Mouse (Mus musculus): ENCODE results near the gene Epor.
A peak's percentile ranks its signal among the peaks of the same experiment; 100 is the strongest.

Epor gene

GRCm38 (mm10) chr9:21963417-21963816 lies at the start of gene Epor:
TSS of gene Epor (minus strand) at chr9:21963506.
- DNase-seq (ENCODE audit: low read depth, low spot score), result no peak
- Histone ChIP-seq H3K36me3 (ENCODE audit: control insufficient read depth, insufficient read depth, low read length, poor library complexity, severe bottlenecking) (no peaks in the 10 kb centered on the region), H3K27me3 (ENCODE audit: control insufficient read depth, insufficient read depth, low read length, poor library complexity, severe bottlenecking) (no peaks in the 10 kb centered on the region)

GRCm38 (mm10) chr9:22012731-22013130 lies 49.4 kb upstream of the Epor start:
- DNase-seq (ENCODE audit: low read depth, low spot score), result no peak
- Histone ChIP-seq H3K27me3 (ENCODE audit: control insufficient read depth, insufficient read depth, low read length, poor library complexity, severe bottlenecking) (no peaks in the 10 kb centered on the region), H3K36me3 (ENCODE audit: control insufficient read depth, insufficient read depth, low read length, poor library complexity, severe bottlenecking) (peaks cover 7% of the 10 kb centered on the region; the same call in 1 of the 2 replicates)

DNA sequence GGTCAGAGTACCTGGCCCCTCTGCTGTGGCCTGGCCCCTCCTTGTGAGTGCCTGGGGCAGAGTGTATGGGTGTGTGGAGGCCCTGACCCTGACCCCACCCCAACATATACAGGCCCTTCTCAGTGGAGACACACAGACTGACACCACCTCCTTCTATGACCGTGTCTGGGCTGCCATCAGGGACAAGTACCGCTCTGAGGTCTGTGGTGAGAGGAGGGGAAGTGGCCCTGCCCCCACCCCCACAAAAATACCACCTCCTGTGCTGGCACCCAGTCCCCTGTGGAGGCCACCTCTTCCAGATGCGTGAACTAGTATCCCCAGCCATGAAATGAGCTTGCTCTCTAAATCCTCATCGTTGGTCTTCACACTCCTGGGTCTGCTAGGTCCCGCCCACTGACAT lies 47.7 kb upstream of the Epor start:
- DNase-seq (ENCODE audit: low read depth, low spot score), result no peak
- H3K27me3 ChIP-seq (ENCODE audit: control insufficient read depth, insufficient read depth, low read length, poor library complexity, severe bottlenecking), result no peaks in the 10 kb centered on the region
- H3K36me3 ChIP-seq (ENCODE audit: control insufficient read depth, insufficient read depth, low read length, poor library complexity, severe bottlenecking), result peaks cover 9% of the 10 kb centered on the region

DNA sequence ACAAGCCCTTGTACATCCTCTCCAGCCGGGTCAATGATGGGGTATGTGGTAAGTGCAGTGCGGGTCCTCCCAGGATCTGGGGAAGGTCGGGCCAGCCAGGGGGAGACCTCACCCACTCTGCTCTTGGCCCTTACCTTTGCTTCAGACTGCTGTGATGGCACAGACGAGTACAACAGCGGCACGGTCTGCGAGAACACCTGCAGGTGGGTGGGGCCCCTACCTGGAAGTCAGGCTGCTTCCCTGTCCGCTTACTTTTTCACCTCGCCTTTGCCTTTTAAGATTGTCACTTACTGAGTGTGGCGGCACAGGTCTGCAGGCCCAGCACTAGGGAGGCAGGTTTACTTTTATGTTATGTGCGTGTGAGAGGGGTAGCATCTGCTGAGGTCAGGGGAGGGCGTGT lies 41.2 kb upstream of the Epor start:
- peaks cover 5% of the 10 kb centered on the region for H3K36me3 ChIP-seq (ENCODE audit: control insufficient read depth, insufficient read depth, low read length, poor library complexity, severe bottlenecking)
- no peaks in the 10 kb centered on the region for H3K27me3 ChIP-seq (ENCODE audit: control insufficient read depth, insufficient read depth, low read length, poor library complexity, severe bottlenecking)
- DNase-seq (ENCODE audit: low read depth, low spot score), result no peak

DNA sequence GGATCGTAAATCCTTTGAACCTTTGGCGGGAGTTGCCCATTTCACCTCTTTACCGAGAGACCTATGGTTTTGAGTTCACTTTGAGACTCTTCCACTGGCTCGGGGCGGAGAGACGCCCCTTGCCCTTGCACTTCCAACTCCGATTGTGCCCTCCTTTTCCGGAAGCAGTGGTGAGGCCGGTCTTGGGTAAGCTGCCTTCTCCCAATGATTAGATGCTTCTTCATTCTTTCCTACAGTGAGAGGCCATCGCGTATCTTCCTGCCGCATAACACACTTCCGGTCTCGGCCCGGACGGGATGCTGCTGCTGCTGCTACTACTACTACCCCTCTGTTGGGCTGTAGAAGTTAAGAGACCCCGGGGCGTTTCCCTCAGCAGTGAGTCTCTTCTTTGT lies 39.9 kb upstream of the Epor start:
- Histone ChIP-seq H3K36me3 (ENCODE audit: control insufficient read depth, insufficient read depth, low read length, poor library complexity, severe bottlenecking) (peaks cover 5% of the 10 kb centered on the region), H3K27me3 (ENCODE audit: control insufficient read depth, insufficient read depth, low read length, poor library complexity, severe bottlenecking) (no peaks in the 10 kb centered on the region)
- no peak for DNase-seq (ENCODE audit: low read depth, low spot score)

DNA sequence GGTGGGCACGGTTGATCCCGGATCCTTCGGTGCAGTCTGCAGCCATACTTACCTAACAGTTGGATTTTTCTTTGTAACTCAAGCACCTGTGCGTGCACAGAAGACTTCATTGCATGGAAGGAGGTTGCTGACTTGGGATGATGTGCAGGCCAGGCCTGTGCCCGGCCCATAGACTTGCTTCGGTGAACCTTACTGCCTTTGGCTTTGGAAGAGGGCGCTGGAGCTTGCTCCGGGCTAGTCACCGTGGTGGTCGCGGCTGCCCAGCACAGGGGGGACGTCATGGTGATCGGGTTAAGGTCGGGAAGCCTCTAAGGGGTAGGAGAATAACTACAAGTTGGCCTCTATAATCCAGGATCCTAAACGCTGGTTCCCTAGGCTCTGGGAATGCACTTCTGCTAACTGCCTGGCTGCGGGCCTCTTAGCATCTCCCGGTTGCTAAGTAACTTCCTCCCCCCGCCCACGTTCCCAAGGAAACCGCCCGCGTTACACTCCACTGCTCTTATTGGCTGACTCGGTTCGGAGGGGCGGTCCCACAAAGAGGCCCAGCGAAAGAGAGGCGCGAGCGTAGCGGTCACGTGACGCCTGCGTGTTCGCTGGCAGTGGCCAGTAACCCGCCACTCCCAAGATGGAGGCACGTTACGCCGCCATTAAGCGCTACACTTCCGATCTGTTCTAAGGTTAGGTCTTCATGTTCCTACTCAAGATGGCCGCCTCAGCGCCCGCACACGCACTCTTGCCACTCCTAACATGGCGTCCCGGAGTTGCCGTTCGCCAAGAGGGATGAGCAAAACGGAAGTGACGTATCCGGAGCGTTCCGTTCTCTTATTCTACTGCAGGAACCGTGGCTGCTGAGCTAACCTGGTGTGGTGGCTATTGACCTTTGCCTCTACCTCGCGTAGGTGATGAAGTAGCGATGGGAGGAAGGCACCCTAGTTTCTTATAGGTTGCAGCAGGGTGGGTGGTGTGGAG lies 39.2 kb upstream of the Epor start, which contains the start of the genes Ccdc151 and Prkcsh:
Gene Ccdc151, minus strand, starts transcription at position 441 of the 969 bp plus-strand sequence.
Gene Prkcsh, plus strand, starts transcription at position 613 of the 969 bp plus-strand sequence.
- H3K27me3 ChIP-seq (ENCODE audit: control insufficient read depth, insufficient read depth, low read length, poor library complexity, severe bottlenecking), result no peaks in the 10 kb centered on the region
- DNase-seq (ENCODE audit: low read depth, low spot score), result peak; percentile 100

DNA sequence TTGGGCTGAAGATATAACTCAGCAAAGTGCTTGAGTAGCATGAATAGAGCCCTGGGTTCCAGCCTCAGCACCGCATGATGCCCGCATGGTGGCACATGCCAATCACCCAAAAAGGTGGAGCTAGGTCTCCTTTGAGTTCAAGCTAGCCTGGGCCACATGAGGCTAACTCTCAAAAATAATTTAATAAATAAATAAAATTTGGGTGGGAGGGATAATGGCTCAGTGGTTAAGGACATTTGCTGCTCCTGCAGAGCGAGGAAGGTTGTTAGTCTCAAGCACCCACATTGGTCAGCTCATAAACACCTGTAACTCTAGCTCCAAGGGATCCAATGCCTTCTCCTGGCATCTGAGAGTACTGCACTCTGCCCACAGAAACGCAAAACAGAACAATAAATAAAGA lies 38.3 kb upstream of the Epor start:
- DNase-seq (ENCODE audit: low read depth, low spot score), result no peak
- Histone ChIP-seq H3K36me3 (ENCODE audit: control insufficient read depth, insufficient read depth, low read length, poor library complexity, severe bottlenecking) (peaks cover 3% of the 10 kb centered on the region), H3K27me3 (ENCODE audit: control insufficient read depth, insufficient read depth, low read length, poor library complexity, severe bottlenecking) (no peaks in the 10 kb centered on the region)

More for the DNA sequence above, 39.2 kb upstream of the Epor start, which contains the start of the genes Ccdc151 and Prkcsh:
- peaks cover 5% of the 10 kb centered on the region for H3K36me3 ChIP-seq (ENCODE audit: control insufficient read depth, insufficient read depth, low read length, poor library complexity, severe bottlenecking)

GRCm38 (mm10) chr9:22000296-22000695 lies 37.0 kb upstream of the Epor start:
- no peak for DNase-seq (ENCODE audit: low read depth, low spot score)
- H3K36me3 ChIP-seq (ENCODE audit: control insufficient read depth, insufficient read depth, low read length, poor library complexity, severe bottlenecking), result peaks cover 3% of the 10 kb centered on the region
- H3K27me3 ChIP-seq (ENCODE audit: control insufficient read depth, insufficient read depth, low read length, poor library complexity, severe bottlenecking), result no peaks in the 10 kb centered on the region

- no peak for DNase-seq (ENCODE audit: low read depth, low spot score)
- Histone ChIP-seq H3K36me3 (ENCODE audit: control insufficient read depth, insufficient read depth, low read length, poor library complexity, severe bottlenecking) (no peaks in the 10 kb centered on the region; the same call in 1 of the 2 replicates), H3K27me3 (ENCODE audit: control insufficient read depth, insufficient read depth, low read length, poor library complexity, severe bottlenecking) (no peaks in the 10 kb centered on the region)
Observed at GRCm38 (mm10) chr9:21996178-21996867, 33.0 kb upstream of the Epor start.

- Histone ChIP-seq H3K27me3 (ENCODE audit: control insufficient read depth, insufficient read depth, low read length, poor library complexity, severe bottlenecking) (no peaks in the 10 kb centered on the region; the same call in 1 of the 2 replicates), H3K36me3 (ENCODE audit: control insufficient read depth, insufficient read depth, low read length, poor library complexity, severe bottlenecking) (no peaks in the 10 kb centered on the region)
- no peak for DNase-seq (ENCODE audit: low read depth, low spot score)
Observed at GRCm38 (mm10) chr9:21992227-21992626, 28.9 kb upstream of the Epor start.

DNA sequence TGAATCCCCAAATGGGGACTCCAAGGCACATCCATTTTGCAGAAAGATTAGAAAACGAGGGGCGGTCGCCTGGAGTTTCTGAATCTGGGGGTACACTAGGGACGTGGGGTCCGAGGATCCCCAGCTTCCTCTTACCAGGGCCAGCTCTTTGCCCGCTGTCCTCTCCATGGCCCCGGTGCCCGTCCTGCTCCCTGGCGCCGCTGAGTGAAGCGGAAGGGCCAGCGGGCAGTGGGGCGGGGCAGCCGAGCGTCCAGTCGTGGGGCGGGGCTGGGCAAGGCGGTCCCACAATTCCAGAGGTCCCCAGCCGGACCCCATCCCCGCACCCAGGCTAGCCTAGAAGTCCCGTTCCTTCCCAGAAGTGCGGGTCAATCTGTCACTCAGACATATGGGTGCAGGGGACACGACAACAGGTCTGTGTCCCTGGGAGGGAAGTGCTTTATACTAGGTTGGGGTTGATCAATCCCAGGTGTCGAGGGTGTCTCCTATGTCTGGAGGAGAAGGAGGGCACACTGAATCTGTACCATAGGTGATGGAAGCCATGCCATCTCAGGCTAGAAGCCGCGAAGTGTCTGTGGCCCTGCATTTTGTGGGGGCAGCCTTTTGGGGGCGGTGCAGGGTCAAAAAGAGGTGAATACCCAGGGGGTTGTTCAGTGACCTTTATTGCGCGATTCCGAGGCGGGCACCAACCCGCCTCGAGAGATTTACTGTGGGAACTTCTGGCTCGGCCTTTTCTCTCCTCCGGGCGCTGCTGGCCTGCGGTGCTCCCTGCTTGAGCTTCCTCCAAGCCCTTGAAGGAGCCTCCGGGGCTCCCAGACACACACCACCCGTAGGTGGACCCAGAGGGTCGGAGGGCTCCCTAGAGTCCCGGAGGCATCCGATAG lies 26.2 kb upstream of the Epor start, which contains the start of gene Rgl3:
Gene Rgl3, minus strand, starts transcription at position 217 of the 881 bp plus-strand sequence.
- Histone ChIP-seq H3K36me3 (ENCODE audit: control insufficient read depth, insufficient read depth, low read length, poor library complexity, severe bottlenecking) (no peaks in the 10 kb centered on the region), H3K27me3 (ENCODE audit: control insufficient read depth, insufficient read depth, low read length, poor library complexity, severe bottlenecking) (no peaks in the 10 kb centered on the region; the same call in 1 of the 2 replicates)
- peak; percentile 40 for DNase-seq (ENCODE audit: low read depth, low spot score)

- no peaks in the 10 kb centered on the region for H3K36me3 ChIP-seq (ENCODE audit: control insufficient read depth, insufficient read depth, low read length, poor library complexity, severe bottlenecking)
- no peaks in the 10 kb centered on the region; the same call in 1 of the 2 replicates for H3K27me3 ChIP-seq (ENCODE audit: control insufficient read depth, insufficient read depth, low read length, poor library complexity, severe bottlenecking)
- DNase-seq (ENCODE audit: low read depth, low spot score), result peak; percentile 56
Observed at GRCm38 (mm10) chr9:21988421-21989101, 25.3 kb upstream of the Epor start.

DNA sequence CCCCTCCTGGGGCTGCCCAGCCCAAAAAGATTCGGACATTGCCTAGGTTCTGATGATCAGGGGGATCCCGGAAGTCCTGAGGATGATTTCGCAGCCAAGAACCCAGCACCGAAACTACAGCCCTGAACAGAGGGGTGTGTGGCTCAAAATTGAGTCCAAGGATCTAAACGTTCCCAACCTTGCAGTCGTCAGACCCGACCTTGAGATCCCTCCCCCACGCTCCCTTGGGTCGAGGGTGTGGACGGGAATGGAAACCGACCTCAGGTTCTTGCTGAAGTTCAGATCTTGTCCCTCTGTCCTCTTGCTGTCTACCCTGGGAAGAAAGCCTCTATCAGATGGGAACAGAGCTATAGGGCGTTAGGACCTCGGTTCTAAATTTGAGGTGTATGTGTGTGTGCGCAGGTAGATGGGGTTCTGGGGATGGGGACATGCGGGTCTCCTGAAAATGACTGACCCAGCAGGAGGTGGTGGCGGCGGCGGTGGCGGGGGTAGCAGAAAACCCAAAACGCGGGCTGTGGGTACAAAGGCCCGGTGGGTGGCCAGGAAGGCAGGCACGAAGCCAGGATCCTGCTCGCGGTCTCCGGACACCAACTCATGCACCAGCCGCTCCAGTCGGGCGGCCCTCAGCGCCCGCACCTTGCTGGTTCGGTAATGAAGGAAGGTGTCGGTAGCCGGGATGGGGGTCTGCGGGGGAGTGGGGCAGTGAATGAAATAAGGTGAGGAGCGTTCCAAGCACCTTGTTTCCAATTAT lies 24.5 kb upstream of the Epor start:
- H3K27me3 ChIP-seq (ENCODE audit: control insufficient read depth, insufficient read depth, low read length, poor library complexity, severe bottlenecking), result no peaks in the 10 kb centered on the region; the same call in 1 of the 2 replicates
- DNase-seq (ENCODE audit: low read depth, low spot score), result no peak
- H3K36me3 ChIP-seq (ENCODE audit: control insufficient read depth, insufficient read depth, low read length, poor library complexity, severe bottlenecking), result no peaks in the 10 kb centered on the region
